Mouse (Mus musculus): ENCODE results near the gene Rnf40. TPM values are rescaled to one million over a fixed set of nuclear protein-coding genes. Genes with fewer than 3 reads are reported as not detected.

The Rnf40 gene
- polyA plus RNA-seq, 2 experiments, result 13.7 to 14.0 TPM

DNA sequence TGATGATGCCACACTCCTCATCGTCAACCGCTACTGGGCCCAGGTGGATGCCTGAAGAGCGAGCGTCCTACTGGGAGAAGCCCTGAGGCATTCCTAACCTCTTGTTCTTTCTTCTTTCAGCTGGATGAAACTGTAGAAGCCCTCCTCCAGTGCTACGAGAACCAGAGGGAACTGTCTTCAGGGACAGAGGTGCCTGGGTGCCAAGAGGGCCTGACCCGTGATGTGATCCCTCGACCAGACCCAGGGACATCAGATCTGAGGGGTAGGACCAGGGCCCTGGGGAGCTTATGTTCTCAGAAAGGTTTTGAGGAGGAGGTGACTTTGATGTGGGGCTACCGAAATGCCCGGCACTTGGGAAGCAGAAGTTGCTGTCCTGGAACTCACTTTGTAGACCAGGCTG lies 1.1 kb downstream of the Rnf40 start:
- 87% methylated on average over 9 of the region's 9 CpGs for WGBS (ENCODE audit: insufficient replicate concordance)
- Histone ChIP-seq H3K4me3 (ENCODE audit: insufficient read depth in 1 of 2, low read depth in 2 of 2, low read length in 2 of 2) (peak overlapping the region; percentile 76 to 94), H3K36me3 (replicated peaks; ENCODE audit: control insufficient read depth, insufficient read depth, low read depth) (peaks cover 44% of the 10 kb centered on the region), H3K4me1 (replicated peaks; ENCODE audit: control insufficient read depth in 2 of 2, insufficient read depth in 2 of 2, low read length in 1 of 2) (peaks cover 24 to 28% of the 10 kb centered on the region in 2 experiments), H3K9me3 (ENCODE audit: control insufficient read depth, low read length) (no peaks in the 10 kb centered on the region), H3K27me3 (ENCODE audit: control insufficient read depth, insufficient read depth, low read length) (no peaks in the 10 kb centered on the region), H3K27ac (no peak overlapping the region), H3K4me2 (ENCODE audit: low read depth) (peak overlapping the region; percentile 77), H3K9ac (replicated peaks) (peak overlapping the region; percentile 79; the same call in 1 of the 2 replicates)
- no peak for ATAC-seq (ENCODE audit: insufficient read depth)
- no peak for DNase-seq (ENCODE audit: low read depth in 3 of 3, low spot score in 3 of 3)
- TF ChIP-seq CTCF (IDR thresholded peaks at IDR 0.05; ENCODE audit: low read depth) (no peak), EP300 (IDR thresholded peaks at IDR 0.05; ENCODE audit: low read depth) (no peak)

DNA sequence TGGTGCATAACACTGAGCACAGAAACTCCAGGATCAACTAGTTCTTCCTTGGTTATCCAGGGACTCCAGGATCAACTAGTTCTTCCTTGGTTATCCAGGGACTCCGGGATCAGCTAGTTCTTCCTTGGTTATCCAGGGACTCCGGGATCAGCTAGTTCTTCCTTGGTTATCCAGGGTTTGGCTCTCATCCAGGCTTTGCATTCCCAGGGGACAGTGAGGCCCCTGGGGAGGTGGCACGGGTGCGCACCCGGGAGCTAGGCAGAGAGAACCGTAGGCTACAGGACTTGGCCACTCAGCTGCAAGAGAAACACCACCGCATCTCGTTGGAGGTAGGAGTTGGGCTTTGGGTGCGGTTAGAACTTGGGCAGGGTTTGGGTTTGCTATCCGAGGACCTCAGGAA lies 2.5 kb downstream of the Rnf40 start:
- DNase-seq (ENCODE audit: low read depth in 3 of 3, low spot score in 3 of 3) (no peak), ATAC-seq (ENCODE audit: insufficient read depth) (no peak)
- no peaks in the 10 kb centered on the region for H3K27me3 ChIP-seq (ENCODE audit: control insufficient read depth, insufficient read depth, low read length)
- H3K9ac ChIP-seq (replicated peaks), result no peak overlapping the region
- 90% methylated on average over 10 of the region's 10 CpGs for WGBS (ENCODE audit: insufficient replicate concordance)
- peaks cover 59% of the 10 kb centered on the region for H3K36me3 ChIP-seq (replicated peaks; ENCODE audit: control insufficient read depth, insufficient read depth, low read depth)
- H3K4me3 ChIP-seq (ENCODE audit: insufficient read depth in 1 of 2, low read depth in 2 of 2, low read length in 2 of 2), result no peak overlapping the region
- no peak overlapping the region for H3K4me2 ChIP-seq (ENCODE audit: low read depth)
- no peak overlapping the region for H3K27ac ChIP-seq
- TF ChIP-seq CTCF (IDR thresholded peaks at IDR 0.05; ENCODE audit: low read depth) (no peak), EP300 (IDR thresholded peaks at IDR 0.05; ENCODE audit: low read depth) (no peak)
- H3K9me3 ChIP-seq (ENCODE audit: control insufficient read depth, low read length), result no peaks in the 10 kb centered on the region
- H3K4me1 ChIP-seq (replicated peaks; ENCODE audit: control insufficient read depth in 2 of 2, insufficient read depth in 2 of 2, low read length in 1 of 2), result peaks cover 21% of the 10 kb centered on the region in 2 experiments

DNA sequence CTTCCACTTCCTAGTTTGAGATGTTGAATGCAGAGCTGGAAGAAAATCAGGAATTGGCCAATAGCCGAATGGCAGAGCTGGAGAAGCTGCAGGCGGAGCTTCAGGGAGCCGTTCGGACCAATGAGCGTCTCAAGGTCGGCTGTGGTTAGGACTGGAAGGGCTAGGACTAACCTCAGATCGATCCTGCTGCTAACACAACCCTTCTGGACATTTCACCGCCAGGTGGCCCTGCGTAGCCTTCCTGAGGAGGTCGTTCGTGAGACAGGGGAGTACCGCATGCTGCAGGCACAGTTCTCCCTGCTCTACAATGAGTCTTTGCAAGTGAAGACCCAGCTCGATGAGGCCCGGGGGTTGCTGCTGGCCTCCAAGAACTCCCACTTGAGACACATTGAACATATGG lies 4.0 kb downstream of the Rnf40 start:
- no peak for ATAC-seq (ENCODE audit: insufficient read depth)
- H3K4me1 ChIP-seq (replicated peaks; ENCODE audit: control insufficient read depth in 2 of 2, insufficient read depth in 2 of 2, low read length in 1 of 2), result peaks cover 7 to 10% of the 10 kb centered on the region in 2 experiments
- H3K4me2 ChIP-seq (ENCODE audit: low read depth), result no peak overlapping the region
- H3K4me3 ChIP-seq (ENCODE audit: insufficient read depth in 1 of 2, low read depth in 2 of 2, low read length in 2 of 2), result no peak overlapping the region
- DNase-seq (ENCODE audit: low read depth in 3 of 3, low spot score in 3 of 3), result no peak
- TF ChIP-seq EP300 (IDR thresholded peaks at IDR 0.05; ENCODE audit: low read depth), result no peak
- TF ChIP-seq CTCF (IDR thresholded peaks at IDR 0.05; ENCODE audit: low read depth), result no peak
- no peaks in the 10 kb centered on the region for H3K27me3 ChIP-seq (ENCODE audit: control insufficient read depth, insufficient read depth, low read length)
- H3K9me3 ChIP-seq (ENCODE audit: control insufficient read depth, low read length), result no peaks in the 10 kb centered on the region
- H3K27ac ChIP-seq, result no peak overlapping the region
- no peak overlapping the region for H3K9ac ChIP-seq (replicated peaks)
- H3K36me3 ChIP-seq (replicated peaks; ENCODE audit: control insufficient read depth, insufficient read depth, low read depth), result peaks cover 74% of the 10 kb centered on the region
- WGBS (ENCODE audit: insufficient replicate concordance), result 88% methylated on average over 14 of the region's 14 CpGs

DNA sequence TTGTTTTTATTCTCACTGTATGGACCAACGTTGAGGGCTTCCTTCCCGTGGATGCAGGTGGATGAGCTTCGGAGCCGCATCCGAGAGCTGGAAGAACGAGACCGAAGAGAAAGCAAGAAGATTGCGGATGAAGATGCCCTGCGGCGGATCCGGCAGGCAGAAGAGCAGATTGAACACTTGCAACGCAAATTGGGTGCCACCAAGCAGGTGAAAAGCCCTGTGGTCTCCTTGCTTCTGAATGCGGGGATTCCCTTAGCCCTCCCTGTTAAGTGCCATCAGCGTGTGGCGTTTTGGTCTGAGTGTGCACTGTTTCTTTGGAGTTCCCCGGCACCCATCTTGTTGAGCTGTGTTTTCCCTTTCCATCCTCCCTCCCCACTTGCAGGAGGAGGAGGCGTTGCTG lies 8.2 kb downstream of the Rnf40 start:
- Histone ChIP-seq H3K4me2 (ENCODE audit: low read depth) (no peak overlapping the region), H3K4me3 (ENCODE audit: insufficient read depth in 1 of 2, low read depth in 2 of 2, low read length in 2 of 2) (no peak overlapping the region), H3K27ac (no peak overlapping the region), H3K9ac (replicated peaks) (no peak overlapping the region), H3K4me1 (replicated peaks; ENCODE audit: control insufficient read depth in 2 of 2, insufficient read depth in 2 of 2, low read length in 1 of 2) (no peaks in the 10 kb centered on the region), H3K9me3 (ENCODE audit: control insufficient read depth, low read length) (no peaks in the 10 kb centered on the region), H3K36me3 (replicated peaks; ENCODE audit: control insufficient read depth, insufficient read depth, low read depth) (peaks cover 82% of the 10 kb centered on the region), H3K27me3 (ENCODE audit: control insufficient read depth, insufficient read depth, low read length) (no peaks in the 10 kb centered on the region)
- DNase-seq (ENCODE audit: low read depth in 3 of 3, low spot score in 3 of 3) (no peak), ATAC-seq (ENCODE audit: insufficient read depth) (no peak)
- no peak for TF ChIP-seq CTCF (IDR thresholded peaks at IDR 0.05; ENCODE audit: low read depth)
- TF ChIP-seq EP300 (IDR thresholded peaks at IDR 0.05; ENCODE audit: low read depth), result no peak
- 91% methylated on average over 17 of the region's 17 CpGs for WGBS (ENCODE audit: insufficient replicate concordance)

DNA sequence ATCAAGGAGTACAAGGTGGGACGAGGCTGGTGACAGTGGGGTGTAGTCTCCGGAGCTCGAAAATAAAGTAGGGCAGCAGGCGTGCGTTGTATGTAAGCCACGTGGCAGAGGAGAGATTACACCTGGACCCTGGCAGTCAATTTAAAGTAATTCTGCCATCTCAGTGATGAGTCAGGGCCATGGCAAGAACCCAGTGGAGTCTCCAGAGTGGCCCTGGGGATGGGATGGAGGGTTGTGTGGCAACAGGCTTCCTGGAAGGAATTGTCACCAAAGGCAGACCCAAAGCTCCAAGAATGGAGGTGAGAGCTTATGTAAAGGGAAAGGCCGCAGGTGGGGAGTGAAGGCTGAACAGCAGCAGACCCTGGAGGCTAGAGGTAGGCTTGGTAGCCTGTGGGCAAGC lies 12.0 kb downstream of the Rnf40 start:
- no peak overlapping the region for H3K27ac ChIP-seq
- no peak overlapping the region for H3K4me3 ChIP-seq (ENCODE audit: insufficient read depth in 1 of 2, low read depth in 2 of 2, low read length in 2 of 2)
- ATAC-seq (ENCODE audit: insufficient read depth), result no peak
- H3K27me3 ChIP-seq (ENCODE audit: control insufficient read depth, insufficient read depth, low read length), result no peaks in the 10 kb centered on the region
- DNase-seq (ENCODE audit: low read depth in 3 of 3, low spot score in 3 of 3), result no peak
- no peak for TF ChIP-seq EP300 (IDR thresholded peaks at IDR 0.05; ENCODE audit: low read depth)
- TF ChIP-seq CTCF (IDR thresholded peaks at IDR 0.05; ENCODE audit: low read depth), result no peak
- H3K36me3 ChIP-seq (replicated peaks; ENCODE audit: control insufficient read depth, insufficient read depth, low read depth), result peaks cover 55% of the 10 kb centered on the region
- 83% methylated on average over 7 of the region's 7 CpGs for WGBS (ENCODE audit: insufficient replicate concordance)
- H3K9ac ChIP-seq (replicated peaks), result no peak overlapping the region
- no peaks in the 10 kb centered on the region for H3K4me1 ChIP-seq (replicated peaks; ENCODE audit: control insufficient read depth in 2 of 2, insufficient read depth in 2 of 2, low read length in 1 of 2)
- H3K4me2 ChIP-seq (ENCODE audit: low read depth), result no peak overlapping the region
- H3K9me3 ChIP-seq (ENCODE audit: control insufficient read depth, low read length), result no peaks in the 10 kb centered on the region

Measured in liver, embryonic 14.5 days (tissue).